Mouse (Mus musculus) ovary, adult 18-20 months (tissue): ENCODE measurements around the gene Fam107b.
"Not testable (repeated sequence)": the region's sequence is repeated elsewhere in the genome, so short reads cannot be mapped to it uniquely, and the experiment has no call there.

Experiments used
- DNase-seq: peaks from one replicate; pipeline ENCODE4 v3.0.0; 2022; ENCODE audit warnings: low spot score, mixed read lengths

Fam107b gene

DNA sequence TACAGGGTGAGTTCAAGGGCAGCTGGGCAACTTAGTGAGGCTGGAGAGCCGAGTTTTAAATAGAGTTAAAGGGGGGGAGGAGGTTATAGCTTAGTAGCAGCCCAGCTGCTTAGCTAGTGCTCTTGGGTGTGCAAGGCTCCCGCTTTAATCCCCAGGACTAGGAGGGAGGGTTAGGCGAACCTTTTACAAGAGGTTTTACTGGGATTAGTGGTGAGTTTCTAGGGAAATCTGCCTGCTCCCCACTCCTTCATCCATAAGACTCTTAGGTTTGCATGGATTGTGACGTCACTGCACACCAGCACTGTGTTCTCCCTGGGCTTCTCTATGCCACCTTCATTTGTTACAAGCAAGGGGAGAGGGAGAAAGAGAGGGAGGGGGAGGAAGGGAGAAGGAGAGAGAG is 88.6 kb downstream of the Fam107b start:
- DNase-seq: no peak

DNA sequence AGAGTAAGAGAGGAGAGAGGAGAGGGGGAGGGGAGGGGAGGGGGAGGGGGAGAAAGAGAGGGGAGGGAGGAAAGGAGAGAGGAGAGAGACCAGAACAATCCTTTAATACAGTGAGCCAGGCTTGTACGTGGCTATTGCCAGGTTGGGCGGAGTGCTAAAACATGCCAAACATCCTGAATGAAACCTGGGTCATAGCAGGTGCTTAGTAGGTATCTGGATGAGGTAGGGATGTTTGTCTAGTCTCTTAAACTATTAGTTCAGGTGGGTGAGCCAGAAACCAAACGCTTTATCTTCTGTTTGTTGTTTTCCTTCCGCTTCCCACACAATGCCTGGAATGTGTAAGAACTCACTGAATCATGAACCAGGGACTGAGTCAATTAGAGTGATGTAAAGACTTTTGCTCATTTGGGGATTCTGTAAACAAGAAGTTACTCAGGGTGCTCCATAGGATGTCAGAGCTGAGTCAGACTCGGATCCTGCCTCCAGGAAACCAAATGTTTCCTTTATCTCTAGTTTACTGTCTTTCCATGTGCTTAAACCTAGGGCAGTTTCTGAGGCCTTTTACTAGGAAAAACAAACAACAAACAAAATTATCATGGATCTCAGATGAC is 89.1 kb downstream of the Fam107b start:
- DNase-seq: no peak

DNA sequence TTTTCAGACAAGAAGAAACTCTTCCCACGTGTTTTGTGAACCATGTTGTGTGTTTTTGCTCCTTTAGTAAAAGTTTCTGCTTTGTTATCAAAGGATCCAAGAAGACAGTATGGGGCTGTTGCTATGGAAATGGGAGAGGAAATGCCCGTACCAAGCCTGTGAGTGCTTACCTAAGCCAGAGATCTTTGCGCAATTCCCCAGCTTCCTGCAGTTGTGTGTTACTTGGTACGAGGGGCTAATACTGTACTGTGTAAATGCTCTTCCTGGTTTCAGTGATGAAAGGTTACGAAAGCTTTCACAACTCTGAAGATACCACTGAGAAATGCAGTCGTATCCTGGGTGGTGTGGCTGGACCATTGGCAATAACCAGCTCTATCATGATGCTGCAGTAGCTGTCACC is 93.8 kb downstream of the Fam107b start:
- no peak for DNase-seq

DNA sequence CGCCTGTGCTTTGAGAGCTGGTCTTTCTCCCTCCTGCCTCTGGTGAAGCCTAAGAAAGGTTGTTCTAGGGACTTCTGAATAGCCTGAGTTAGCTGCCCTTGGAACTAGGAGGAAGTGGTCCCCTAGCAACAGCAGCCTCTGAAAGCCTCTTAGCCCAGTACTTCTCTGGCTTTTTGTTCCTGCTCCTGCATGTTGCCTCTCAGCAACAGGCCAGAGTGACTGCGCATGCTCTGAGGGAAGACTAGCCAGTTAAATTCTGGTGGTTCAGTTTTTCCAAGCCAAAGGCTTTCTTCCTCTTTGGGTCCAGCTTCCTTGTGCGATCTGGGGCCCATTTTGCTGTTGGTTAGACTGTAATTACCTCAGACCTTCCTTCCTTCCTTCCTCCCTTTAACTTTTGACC is 98.4 kb downstream of the Fam107b start:
- no peak for DNase-seq

DNA sequence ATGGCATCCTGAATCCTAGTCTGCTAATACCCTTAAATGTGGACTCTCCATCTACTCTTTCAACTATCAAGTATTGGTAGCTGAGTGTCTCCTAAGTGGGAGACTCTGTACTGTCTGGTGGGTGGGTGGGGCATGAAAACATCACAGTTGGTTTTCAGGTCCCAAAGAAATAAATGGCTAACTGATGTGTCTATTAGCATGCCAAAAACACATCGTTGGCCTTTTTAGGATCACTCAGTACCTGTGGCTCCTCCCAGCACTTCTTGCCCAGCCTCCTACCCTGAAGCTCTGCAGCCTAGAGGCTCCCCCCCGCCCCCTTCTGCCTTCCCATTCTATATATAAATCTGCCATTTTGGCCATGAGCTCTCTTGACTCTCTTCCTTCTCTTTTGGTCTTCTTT is 99.4 kb downstream of the Fam107b start:
- no peak for DNase-seq

DNA sequence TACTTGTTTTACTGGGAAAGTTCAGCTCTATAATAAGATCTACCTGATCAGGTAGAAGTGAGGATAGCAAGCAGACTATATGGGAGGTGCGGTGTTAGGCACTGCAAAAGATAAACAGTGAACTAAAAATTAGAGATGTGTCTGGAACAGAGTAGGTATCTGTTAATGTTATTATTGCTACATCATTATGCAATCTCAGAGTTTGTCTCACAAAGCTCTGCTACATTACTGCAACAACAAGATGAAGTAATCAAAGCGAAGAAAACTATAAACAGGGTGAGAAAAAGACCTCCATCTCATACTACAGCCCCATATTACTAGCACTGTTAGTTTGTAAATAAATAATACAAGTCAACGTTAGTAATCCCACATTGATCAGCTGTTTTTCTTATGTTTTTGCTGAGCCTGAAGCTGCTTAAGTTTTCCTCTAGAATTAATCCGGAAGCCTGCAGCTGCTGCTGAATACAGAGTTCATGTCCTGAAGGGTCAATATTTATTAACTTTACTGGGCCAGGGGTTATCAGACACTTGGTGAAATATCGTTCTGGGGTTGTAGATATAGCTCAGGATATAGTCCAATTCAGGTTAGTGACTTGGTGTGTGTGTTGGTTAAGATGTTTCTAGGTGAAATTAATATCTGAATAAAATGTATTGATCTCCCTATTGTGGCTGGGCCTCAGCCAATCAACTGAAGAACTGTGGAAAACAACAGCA is 102.5 kb downstream of the Fam107b start:
- DNase-seq: no peak

DNA sequence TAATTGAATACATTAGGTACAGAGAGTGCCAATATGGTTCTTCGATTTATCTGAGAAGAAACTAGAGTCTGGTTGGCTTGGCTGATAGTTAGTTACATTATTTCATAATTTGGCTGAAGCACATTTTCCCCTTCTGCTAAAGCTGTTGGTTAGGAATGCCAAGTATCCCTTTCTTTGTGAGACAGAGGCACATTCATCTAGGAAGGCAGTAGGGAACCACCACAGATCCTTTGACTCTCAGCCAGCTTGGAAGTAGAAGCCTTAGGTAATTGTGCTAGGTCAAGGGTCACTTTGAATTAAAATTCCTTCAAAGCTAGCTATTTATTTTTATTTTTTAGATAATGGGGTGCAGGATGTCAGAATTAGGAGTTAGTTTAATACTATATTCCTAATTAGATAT is 105.2 kb downstream of the Fam107b start:
- no peak for DNase-seq

DNA sequence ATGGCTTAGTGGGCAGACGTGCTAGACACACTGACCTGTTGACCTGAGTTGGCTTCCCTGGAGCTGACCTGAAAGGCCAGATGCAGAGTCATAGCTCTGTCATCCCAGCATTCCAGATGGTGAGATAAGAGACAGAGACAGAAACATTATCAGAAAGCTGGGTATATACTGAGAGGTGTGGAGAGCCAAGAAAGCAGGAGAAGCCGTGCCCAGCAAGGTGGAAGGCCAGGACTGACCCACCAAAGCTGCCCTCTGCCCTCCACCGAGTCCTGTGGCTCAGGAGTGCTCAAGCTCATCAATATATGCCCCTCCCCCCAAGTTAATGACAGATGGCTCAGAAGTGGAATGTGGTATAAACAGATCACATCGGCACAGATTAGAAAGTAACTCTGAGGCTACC is 112.4 kb downstream of the Fam107b start:
- DNase-seq: no peak

DNA sequence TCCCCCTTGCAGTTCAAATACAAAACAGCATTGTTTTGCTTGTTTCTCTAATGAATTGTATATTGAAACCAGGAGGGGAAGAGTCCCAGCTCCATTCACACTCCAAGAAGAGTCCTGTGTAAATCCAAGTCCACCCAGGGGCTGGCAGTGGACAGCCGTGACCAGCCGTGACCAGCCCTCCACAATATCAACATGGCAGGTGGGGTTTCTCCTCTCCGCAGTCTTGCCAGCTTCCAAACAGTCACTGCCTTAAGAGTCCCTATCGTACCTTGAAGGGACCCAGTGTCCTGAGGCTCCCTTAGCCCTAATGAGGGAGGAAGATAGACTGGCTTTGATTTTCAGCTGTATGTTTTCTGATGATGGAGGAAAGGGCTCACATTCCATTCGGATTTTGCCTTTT is 113.1 kb downstream of the Fam107b start:
- DNase-seq: no peak

DNA sequence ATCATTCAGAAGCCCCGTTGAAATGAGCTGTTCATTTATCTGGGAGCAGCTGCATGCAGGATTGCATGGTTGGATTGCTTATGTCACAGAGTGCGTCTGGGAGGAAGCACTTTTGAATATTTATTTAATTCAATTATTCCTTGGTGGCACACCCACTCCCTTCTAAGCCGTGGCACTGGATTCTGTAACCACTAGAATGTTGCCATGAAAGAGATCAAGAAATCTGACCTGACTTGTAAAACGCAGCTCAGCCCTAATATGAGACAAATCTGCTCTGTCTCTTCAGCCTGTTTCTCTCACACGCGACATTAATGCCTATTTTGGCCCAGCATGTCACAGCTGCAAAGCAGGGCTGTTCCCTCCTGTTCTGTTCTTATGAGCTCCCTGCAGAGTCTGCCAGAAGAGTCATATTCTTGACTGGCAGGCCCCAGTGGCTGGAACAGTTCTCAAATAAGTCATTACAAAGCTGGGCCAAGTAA is 113.5 kb downstream of the Fam107b start:
- DNase-seq: no peak

DNA sequence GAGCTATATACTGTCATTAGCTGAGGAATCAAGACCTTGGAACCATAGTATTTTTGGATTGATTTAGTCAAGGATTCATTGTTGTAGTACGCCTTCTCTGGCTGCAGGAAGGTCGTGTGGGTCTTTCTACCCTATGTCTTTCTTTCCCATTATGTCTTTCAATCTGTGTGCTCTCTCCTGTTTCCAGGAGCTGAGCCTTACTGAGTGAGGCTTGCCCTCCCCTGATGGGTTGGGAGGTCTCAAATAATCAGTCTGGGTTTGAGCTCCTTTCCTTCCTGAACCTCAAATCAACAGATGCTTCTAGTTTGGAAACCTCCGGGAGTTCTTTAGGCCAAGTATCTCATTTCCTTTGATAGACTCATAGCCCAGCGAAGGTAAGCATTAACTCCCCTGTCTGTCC is 119.9 kb downstream of the Fam107b start:
- no peak for DNase-seq

DNA sequence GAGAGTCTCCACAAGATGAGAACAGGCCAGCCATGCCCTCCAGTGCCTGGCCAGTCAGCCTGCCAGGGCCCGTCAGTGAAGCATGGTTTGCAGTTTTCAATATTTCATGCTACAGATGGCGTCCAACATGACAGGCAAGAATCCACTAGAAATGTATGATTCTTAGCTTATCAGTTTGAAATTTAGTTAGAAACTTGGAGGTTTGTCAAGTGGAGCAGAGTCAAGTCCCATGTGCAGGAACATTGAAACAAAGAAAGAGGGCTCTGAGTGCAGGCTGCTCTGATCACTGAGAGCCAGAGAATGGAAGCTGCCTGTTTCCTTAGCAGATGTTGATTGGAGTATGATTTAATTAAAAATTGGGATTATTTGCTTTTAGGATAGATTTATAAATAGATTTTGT is 122.5 kb downstream of the Fam107b start:
- DNase-seq: no peak

DNA sequence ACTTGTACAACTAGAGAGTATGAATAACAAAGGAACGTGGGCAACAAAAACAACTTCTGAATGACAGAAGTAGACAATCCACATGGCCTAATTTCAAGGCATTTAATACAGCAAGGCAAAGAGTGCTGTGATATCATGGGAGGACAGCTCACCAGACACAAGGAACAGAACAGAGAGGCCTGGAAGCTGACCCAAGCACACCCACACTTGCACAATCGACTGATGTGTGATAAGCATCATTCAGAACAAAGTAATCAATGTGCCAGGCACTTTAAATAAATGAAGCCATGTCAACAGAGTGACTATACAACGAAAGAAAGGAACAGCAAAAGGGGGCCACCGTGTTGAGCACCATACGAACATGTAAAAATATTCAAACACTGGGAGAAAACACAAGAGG is 125.6 kb downstream of the Fam107b start:
- DNase-seq: no peak

DNA sequence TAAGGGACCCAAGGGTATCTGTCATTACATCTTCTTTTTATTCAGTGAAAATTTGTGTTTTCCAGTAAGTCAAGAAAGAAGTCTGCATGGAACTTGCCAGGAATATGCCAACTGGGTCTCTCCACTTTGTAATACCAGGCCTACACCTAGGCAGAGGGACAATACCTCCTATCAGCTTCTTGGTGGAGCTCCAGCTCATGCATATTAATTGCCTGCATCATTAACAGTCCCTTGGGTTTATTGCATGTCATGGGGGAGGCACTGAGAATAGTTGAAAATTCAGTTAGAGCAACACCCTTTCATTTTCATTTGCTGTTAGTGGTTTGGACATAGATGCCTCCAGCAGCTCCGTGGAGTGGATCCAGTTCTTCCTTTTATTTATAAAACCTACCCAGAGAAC is 130.1 kb downstream of the Fam107b start:
- DNase-seq: no peak

DNA sequence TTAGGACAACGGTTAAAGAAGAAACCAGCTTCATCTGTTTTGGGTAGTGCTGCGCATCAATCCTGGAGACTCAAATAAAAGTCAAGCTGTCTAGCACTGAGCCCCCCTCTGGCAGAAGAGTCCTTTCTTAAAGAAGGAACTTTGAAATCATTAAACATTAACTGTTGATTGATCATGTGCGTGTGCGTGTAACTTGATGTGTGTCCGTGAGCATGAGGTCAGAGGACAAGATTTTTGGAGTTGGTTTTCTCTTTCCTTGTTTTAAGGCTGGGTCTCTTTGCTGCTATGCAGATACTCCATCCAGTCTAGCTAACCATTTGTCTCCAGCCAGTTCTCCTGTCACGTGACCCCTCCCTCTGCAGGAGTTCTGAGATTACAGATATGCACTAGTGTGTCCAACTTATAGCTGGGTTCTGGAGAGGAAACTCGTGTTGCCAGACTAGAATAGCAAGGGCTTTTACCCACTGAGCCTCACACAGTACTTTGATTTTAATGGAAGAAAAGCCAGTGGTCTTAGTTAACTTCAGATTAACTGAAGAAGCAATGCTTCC is 132.4 kb downstream of the Fam107b start:
- DNase-seq: no peak

DNA sequence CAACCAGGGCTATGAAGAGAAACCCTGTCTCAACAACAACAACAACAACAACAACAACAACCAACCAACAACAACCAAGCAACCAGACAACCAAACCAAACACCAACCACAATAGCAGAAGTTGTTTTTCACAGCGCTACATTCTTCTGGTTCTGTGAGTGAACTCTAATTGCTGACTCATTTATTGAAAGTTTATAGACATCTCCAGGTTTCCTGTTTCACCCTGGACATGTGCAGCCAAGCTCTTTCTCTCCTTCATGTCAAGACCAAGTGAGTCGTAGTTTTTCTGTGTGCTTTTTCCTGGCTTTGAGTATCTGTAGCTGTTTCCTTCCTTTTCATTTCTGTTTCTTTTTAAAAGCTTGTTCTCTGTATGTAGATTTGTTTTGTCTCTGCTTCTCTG is 133.5 kb downstream of the Fam107b start:
- no peak for DNase-seq

DNA sequence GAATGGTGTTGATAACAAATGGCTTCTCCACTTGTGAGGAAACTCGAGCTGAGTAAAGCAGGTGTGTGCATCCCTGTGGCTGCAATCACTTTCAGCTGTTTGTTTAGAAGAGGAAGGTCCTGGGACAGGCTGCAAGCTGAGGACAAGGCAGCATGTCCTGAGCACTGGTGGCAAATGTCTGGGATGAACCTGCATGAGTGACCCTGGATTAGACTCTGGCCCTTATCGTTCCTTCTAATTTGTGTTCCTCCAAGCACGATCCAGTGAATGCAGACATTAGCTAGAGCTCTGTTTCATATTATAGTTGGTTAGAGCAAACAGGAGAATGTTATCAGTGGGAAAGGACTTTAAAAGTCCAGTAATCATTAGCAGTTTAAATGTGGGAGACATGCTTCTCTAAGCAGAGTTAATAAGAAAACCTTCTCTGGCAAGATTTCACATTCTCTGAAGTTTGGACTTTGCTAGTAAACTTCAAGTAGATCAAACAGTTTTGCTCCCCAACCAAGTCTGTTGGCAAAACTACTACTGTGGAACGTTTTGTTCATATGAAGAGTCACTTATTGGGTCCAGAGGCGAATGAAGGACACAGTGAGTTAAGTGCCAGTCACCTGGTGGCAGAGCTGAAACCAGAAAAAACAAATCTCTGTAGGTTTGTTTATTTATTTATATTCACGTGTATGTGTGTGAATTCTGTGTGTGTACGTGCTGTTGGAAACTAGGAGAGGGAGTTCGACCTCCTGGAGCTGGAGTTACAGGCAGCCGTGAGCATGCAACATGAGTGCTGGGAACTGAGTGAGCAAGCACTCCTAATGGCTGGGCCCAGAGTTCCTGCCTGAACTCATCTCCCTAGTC is 134.2 kb downstream of the Fam107b start:
- DNase-seq: no peak

DNA sequence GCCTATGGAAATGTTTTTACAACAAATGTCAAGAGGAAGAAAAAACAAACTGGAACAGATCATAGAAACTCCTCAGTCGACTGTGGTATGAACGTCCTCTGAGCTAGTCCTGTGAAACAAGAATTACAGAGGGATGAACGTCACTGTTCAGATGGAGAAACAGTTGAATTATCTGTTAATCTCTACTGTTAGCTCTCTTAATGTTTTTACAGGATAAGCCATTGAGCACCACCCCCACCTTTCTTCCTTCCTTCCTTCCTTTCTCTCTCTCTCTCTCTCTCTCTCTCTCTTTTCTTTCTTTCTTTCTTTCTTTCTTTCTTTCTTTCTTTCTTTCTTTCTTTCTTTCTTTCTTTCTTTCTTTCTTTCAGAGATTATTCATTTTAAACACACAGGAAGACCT is 135.0 kb downstream of the Fam107b start:
- not testable (repeated sequence) for DNase-seq

DNA sequence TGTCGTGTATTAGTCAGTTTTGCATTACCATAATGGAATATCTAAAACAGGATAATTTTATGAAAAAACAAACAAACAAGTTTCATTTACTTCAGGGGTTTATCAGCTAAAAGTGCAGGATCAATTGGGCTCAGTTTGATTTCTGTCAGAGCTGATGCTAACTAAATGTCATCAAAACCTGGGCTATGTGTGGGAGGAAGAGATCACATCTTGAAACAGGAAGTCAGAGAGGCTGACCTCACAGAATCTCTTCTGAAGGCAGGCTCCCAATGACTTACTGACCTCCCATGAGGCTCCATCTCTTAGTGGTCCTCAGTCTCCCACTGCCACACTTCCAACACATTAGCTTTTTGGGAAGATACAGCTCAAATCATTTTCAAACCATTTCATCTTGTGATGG is 136.9 kb downstream of the Fam107b start:
- DNase-seq: no peak

DNA sequence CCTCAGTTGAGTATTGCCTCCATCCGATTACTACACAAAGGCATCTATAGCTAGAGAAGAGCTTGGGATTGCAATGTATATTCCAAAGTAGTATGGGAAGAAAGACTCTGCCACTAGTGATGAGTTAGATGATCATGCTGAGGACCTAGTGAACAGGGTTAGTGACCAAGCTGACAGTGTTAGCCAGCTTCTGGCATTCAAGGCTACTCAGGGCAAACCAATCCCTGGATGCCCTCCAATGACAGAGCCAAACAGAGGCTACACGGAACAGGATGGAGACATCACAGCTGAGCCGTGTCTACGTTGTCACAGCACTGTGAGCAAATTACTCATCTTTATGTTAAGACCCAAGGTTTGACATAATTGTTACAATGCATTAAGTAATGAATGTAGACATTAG is 138.3 kb downstream of the Fam107b start:
- DNase-seq: no peak

DNA sequence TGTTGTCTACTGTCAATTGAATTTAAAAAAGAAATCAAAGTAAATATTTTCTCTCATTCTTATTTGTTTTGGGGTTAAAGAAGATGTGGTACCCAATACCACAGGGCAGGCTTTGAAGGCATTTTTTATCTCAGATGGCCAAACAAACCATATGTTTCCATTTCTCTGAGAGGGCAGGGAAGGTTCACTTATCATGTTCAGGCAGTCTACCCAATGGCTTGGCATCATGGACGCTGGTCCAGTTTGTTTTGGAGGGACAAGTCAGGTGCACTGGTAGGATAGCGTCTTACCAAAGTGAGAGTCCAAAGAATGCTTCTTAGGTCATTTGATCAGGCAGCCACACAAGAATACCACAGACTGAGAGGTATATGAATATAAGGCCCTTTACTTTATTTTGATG is 139.6 kb downstream of the Fam107b start:
- no peak for DNase-seq

DNA sequence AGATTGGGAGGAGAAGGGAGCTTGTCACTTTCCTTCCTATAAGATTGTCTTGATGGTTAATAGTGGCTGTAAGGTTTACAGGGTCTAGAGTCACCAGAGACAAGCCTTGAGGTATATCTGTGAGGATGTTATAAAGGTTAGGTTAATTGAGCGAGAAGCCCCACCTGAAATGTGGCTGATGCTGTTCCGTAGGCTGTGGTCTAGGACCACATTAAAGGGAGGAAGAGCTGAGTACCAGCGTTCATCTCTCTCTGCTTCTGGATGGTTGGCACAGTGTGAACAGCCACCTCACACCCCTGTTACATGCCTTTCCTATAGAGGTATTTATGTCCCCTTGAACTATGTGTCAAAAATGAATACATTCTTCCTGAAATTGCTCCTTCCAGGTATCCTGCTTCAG is 140.2 kb downstream of the Fam107b start:
- no peak for DNase-seq
